Mouse (Mus musculus): ENCODE measurements at regions not wholly inside any gene's neighbourhood (a gene's known extent, or its start where the extent isn't known, plus 50 kb on each side); places are given as distances from the start of the nearest gene placed in this dataset.

DNA sequence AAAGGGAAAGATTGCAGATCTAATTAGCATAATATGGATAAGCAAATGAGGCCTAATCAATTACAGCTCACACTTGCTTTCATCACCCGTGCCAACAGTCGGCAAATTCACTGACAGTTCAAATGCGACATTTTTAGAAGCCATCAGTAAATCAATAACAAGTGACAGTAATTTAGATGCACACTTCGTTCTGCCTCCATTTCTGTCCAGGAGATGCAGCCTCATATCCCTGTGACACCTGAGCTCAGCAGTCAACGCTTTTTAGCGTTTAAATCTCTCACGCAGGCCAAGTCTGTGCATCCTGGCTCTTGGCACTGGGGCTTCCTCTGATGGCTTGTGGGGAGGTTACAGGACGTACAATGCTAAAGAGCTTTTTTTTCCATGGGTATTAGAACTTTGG lies 218.0 kb downstream of the Nuf2 start:
- no peak for DNase-seq

- no peak for DNase-seq
Measured at GRCm38 (mm10) chr1:169283440-169283839, 247.8 kb downstream of the Nuf2 start.

GRCm38 (mm10) chr1:169270750-169271149 lies 260.5 kb downstream of the Nuf2 start:
- DNase-seq: no peak

GRCm38 (mm10) chr1:169263984-169264660 lies 267.1 kb downstream of the Nuf2 start:
- DNase-seq: no peak

DNA sequence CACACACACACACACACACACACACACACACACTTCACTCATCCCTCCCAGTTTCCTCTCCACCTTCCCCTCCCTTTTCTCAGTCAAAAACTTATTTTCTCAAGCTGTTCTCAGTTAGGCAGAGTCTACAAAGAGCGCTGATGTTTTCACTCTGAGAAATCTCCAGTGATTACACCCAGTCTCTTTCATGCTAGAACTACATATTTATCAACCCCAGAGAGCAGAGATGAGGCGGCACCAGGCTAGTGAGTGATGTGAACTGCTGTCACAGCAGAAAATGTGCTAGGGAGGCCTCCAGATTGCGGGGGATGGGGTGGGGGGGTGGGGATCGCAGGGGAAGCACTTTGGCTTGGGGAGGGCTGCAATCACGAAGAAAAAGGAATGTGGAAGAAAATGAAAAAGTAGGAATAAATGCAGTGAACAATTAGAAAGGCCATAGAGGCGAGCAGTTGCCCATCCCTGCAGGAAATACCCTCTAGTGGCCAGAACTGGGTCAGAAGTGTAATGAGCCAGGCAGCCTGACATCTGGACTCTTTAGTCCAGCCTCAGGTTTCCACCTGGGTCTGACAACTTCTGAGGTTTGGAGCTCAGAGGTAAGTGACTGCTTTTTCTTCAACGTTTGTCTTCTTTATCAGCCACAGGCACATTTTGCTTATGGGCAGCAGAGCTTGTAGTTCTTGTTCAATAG lies 276.9 kb downstream of the Nuf2 start:
- no peak for DNase-seq

DNA sequence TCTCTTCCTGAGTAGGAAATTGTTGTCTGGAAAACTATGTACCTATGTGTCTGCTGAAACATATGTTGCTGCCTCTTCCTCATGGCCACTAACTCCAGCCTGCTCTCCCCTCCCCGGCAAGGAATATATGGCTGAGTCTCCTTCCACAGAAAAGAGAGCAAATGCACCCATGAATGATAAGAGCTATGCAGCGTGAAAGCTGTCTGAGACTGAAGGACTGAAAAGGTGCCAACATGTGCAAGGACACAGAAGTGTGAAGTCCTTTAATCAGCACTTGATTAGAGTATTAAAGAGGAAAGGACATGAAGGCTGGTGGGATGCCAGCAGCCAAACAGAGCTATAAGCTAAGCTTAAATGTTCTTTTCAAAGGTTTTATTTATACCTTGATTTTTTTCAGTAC lies 279.1 kb downstream of the Nuf2 start:
- DNase-seq: no peak

GRCm38 (mm10) chr1:169249021-169249420 lies 282.2 kb downstream of the Nuf2 start:
- no peak for DNase-seq

GRCm38 (mm10) chr1:169240377-169240776 lies 290.9 kb downstream of the Nuf2 start:
- no peak for DNase-seq

DNA sequence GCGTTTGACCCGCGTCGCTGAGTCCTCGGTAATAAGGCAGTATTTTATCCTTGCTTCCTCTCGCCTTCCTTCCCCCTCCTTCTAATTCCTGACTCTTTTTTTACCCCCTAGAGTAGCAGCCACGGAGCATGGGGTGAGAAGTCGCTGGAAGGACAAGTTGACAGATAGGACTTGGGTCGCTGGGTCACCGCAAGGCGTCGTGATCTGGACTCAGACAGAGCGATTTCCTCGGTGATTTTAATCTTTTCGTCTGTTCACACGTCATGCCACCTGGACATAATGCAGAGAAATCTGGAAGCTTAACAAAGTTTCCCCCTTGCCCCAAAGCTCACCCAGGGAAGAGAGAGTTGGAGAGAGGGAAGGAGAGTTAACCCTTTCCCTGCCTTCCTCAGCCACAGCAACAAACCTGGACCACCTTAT lies 292.6 kb downstream of the Nuf2 start:
- peak; percentile 75 for DNase-seq

DNA sequence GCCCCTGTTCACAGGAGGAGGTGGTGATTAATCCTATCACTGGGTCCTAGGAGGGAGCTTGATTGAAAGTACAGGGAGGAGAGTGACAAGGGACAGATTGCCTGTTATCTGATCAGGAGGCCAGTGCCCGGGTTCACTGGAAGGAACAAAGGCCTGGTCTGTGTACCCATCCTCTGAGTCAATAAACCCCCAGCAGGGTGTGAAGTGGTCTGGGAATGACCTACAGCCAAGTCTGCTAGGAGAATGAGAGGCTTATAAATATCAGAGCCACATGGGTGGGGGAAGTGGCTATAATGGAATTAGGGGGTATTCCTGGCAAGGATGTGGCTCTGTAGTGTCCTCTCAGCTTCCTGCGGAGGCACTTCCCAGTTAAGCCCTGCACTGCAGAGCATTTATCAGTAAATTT lies 296.0 kb downstream of the Nuf2 start:
- DNase-seq: peak; percentile 72

DNA sequence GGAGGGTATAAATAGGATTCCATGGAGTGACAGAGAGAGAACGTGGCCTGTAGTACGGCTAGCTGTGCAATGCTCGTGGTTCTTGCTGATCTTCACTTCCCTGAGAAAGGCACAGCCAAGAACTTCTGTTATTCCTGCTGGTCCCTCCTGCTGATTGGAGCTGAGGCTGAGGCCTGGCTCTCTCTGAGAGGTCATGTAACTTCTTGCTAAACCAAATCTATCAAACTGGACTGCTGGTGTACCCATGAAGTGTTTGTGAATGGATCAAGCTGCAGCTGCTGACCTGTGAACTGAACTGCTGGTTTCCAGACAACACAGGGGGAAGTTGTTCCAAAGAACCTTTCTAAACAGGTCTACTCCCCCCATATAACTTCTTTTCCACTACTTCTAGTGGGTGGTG lies 297.9 kb downstream of the Nuf2 start:
- DNase-seq: no peak

- no peak for DNase-seq
Measured at GRCm38 (mm10) chr1:169230097-169230496, 301.2 kb downstream of the Nuf2 start.

DNA sequence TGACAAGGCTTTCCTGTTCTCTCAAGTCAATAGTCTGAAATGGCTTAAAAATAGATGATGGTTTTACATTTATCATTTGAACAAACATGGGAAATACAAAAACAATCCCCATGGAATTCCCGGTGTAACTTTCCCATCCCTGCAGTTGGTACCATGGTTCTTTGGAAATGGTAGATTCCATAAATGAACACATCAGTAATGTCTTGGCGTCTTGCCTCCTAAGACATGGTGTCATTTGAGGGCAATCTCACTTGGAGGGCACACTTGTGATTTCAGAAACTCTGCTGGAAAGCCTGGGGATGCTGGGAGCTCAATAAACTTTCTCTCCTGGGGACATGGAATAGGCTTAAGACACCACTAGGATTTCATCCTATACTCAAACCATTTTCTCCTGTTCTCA lies 306.8 kb downstream of the Nuf2 start:
- DNase-seq: peak; percentile 35

DNA sequence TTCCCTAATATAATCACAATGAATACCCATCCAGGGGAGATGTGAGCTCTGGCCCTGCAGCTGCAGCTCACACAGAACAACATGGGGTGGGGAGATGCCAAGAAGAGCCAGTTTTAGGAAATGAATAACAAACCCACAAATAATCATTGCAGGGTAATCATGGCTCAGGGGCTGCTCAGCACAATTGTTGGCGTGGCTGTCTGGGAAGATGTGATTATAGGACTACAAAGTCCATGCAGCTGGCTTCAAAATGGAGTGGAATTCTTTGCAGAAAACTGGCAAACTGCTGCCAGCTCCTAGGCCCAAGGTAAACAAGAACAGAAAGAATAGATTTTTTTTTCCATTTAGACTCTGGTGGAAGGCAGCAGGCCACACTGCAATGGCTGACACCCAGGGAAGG lies 343.6 kb downstream of the Nuf2 start:
- DNase-seq: no peak

- DNase-seq: no peak
Measured at GRCm38 (mm10) chr1:169170405-169170804, 360.9 kb downstream of the Nuf2 start.

- no peak for DNase-seq
Measured at GRCm38 (mm10) chr1:169168033-169168432, 363.2 kb downstream of the Nuf2 start.

GRCm38 (mm10) chr1:169166041-169166850 lies 365.0 kb downstream of the Nuf2 start:
- DNase-seq: peak; percentile 34

- DNase-seq: peak; percentile 70
Measured at GRCm38 (mm10) chr1:169160858-169161257, 370.4 kb downstream of the Nuf2 start.

GRCm38 (mm10) chr1:169160220-169160619 lies 371.0 kb downstream of the Nuf2 start:
- peak; percentile 40 for DNase-seq

GRCm38 (mm10) chr1:169159786-169160185 lies 371.5 kb downstream of the Nuf2 start:
- peak; percentile 57 for DNase-seq

GRCm38 (mm10) chr1:169157496-169157895 lies 373.8 kb downstream of the Nuf2 start:
- no peak for DNase-seq

GRCm38 (mm10) chr1:169156875-169157274 lies 374.4 kb downstream of the Nuf2 start:
- DNase-seq: no peak

Measured in kidney, adult 11 months (tissue).